Mouse (Mus musculus) hindbrain, embryonic 11.5 days (tissue): ENCODE data around the gene Gle1. TPM values are rescaled to one million over a fixed set of nuclear protein-coding genes. Genes with fewer than 3 reads are reported as not detected.
A peak's percentile ranks its signal among the peaks of the same experiment; 100 is the strongest.
"Not testable (repeated sequence)": the region's sequence is repeated elsewhere in the genome, so short reads cannot be mapped to it uniquely, and the experiment has no call there.

Source experiments
- ATAC-seq: fragments of 200-750 bp; cut with Nextera tagmentation; 2 replicates; pipeline ENCODE4 v1.8.0; 2017; ENCODE audit warnings: mild to moderate bottlenecking, moderate TSS enrichment, moderate library complexity; ENCODE audit not compliant: low FRiP score
- DNase-seq: peaks from one replicate; pipeline ENCODE4 v3.0.0-alpha.2; 2015; ENCODE audit warnings: low spot score
- H3K27ac ChIP-seq: fragments of 300-500 bp; sonication (generic); 2 replicates; pipeline ENCODE4 v1.5.1; 2014; ENCODE audit warnings: mild to moderate bottlenecking, low read depth, low read length
- H3K27me3 ChIP-seq: fragments of 300-500 bp; sonication (generic); 2 replicates; pipeline ENCODE4 v1.6.1; 2014; ENCODE audit warnings: mild to moderate bottlenecking, low read length, moderate library complexity, mixed read lengths; ENCODE audit not compliant: control insufficient read depth, insufficient read depth
- H3K36me3 ChIP-seq: fragments of 300-500 bp; sonication (generic); 2 replicates; pipeline ENCODE4 v1.6.1; 2014; ENCODE audit warnings: mild to moderate bottlenecking, low read length, moderate library complexity, mixed read lengths; ENCODE audit not compliant: control insufficient read depth, insufficient read depth
- H3K4me1 ChIP-seq: fragments of 300-500 bp; sonication (generic); replicated peaks from 2 replicates; pipeline ENCODE4 v1.6.1; 2014; ENCODE audit warnings: low read length, mixed read lengths; ENCODE audit not compliant: control insufficient read depth, insufficient read depth
- H3K4me2 ChIP-seq: fragments of 300-500 bp; sonication (generic); replicated peaks from 2 replicates; pipeline ENCODE4 v1.6.1; 2014; ENCODE audit warnings: mild to moderate bottlenecking, low read depth, low read length
- H3K4me3 ChIP-seq: fragments of 300-500 bp; sonication (generic); 2 replicates; pipeline ENCODE4 v1.5.1; 2014; ENCODE audit warnings: low read depth, low read length
- H3K9ac ChIP-seq: fragments of 300-500 bp; sonication (generic); 2 replicates; pipeline ENCODE4 v1.6.1; 2014; ENCODE audit warnings: low read depth, low read length
- H3K9me3 ChIP-seq: fragments of 300-500 bp; sonication (generic); 2 replicates; pipeline ENCODE4 v1.6.1; 2016; ENCODE audit warnings: low read length; ENCODE audit not compliant: control insufficient read depth
- WGBS: fragments of 180-500 bp; shearing (Covaris S2); extraction: QIAGEN DNeasy Blood & Tissue Kit; methylation state at CpG from one replicate; pipeline ENCODE4 v1.1.7; 2014; 5-methylcytosine and 5-hydroxymethylcytosine counted together
- polyA plus RNA-seq: library from polyadenylated mRNA; unstranded; fragments of >200 nt; fragmentation: Nextera tagmentation; extraction: Ambion mirVana; gene quantifications from 2 replicates; pipeline ENCODE4 v1.2.1, GENCODE M21; 2014

The Gle1 gene
- polyA plus RNA-seq, 1 experiment from 2014 or later = 55.7 TPM

- Histone ChIP-seq H3K9ac (no peak overlapping the region), H3K27ac (no peak overlapping the region)
- 93% methylated on average over 10 of the region's 10 CpGs for WGBS
Observed at GRCm38 (mm10) chr2:29902194-29902593, 33.0 kb upstream of the Gle1 start.

DNA sequence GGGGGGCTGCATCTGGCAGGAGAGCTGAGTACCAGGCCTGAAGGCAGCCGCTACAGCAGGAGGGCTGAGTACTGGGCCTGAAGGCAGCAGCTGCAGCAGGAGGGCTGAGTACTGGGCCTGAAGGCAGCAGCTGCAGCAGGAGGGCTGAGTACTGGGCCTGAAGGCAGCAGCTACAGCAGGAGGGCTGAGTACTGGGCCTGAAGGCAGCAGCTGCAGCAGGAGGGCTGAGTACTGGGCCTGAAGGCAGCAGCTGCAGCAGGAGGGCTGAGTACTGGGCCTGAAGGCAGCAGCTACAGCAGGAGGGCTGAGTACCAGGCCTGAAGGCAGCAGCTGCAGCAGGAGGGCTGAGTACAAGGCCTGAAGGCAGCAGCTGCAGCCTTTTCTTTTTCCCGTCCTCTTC lies 27.1 kb upstream of the Gle1 start:
- not testable (repeated sequence) for ATAC-seq, DNase-seq, H3K9me3 ChIP-seq, H3K27me3 ChIP-seq, H3K27ac ChIP-seq, H3K4me2 ChIP-seq, H3K4me3 ChIP-seq, H3K9ac ChIP-seq, H3K4me1 ChIP-seq
- 74% methylated on average over 2 of the region's 2 CpGs for WGBS
- peaks cover 10% of the 10 kb centered on the region for H3K36me3 ChIP-seq

More at GRCm38 (mm10) chr2:29902194-29902593, 33.0 kb upstream of the Gle1 start:
- H3K4me3 ChIP-seq = no peak overlapping the region
- no peak overlapping the region for H3K4me2 ChIP-seq
- no peak for DNase-seq
- no peak for ATAC-seq
- H3K9me3 ChIP-seq = no peaks in the 10 kb centered on the region
- no peaks in the 10 kb centered on the region for H3K4me1 ChIP-seq
- peaks cover 20% of the 10 kb centered on the region for H3K36me3 ChIP-seq
- H3K27me3 ChIP-seq = no peaks in the 10 kb centered on the region

GRCm38 (mm10) chr2:29910042-29910441 lies 25.2 kb upstream of the Gle1 start:
- Histone ChIP-seq H3K9me3 (no peaks in the 10 kb centered on the region), H3K4me1 (no peaks in the 10 kb centered on the region), H3K9ac (no peak overlapping the region), H3K36me3 (peaks cover 7% of the 10 kb centered on the region), H3K27me3 (no peaks in the 10 kb centered on the region), H3K4me2 (no peak overlapping the region), H3K4me3 (no peak overlapping the region), H3K27ac (no peak overlapping the region)
- no peak for ATAC-seq
- 79% methylated on average over 2 of the region's 2 CpGs for WGBS
- peak; percentile 34 for DNase-seq

DNA sequence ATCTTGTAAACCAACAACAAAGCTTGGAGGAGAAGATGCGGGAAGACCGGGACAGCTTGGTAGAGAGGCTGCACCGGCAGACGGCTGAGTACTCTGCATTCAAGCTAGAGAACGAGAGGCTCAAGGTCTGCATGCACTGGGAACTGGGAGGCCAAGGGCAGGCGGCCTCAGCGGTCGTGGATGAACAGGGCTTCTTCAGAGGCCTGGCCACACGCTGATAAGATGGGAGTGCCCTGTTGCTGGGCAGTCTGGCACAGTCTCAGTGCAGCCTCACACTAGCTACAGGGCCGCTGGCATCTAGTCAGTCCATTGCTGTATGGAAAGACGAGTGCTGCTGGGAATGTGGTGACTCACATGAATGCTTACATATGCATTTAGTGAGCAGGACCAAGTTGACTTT lies 17.6 kb upstream of the Gle1 start:
- H3K27me3 ChIP-seq = no peaks in the 10 kb centered on the region
- no peak overlapping the region for H3K4me2 ChIP-seq
- H3K9me3 ChIP-seq = no peaks in the 10 kb centered on the region
- WGBS = 93% methylated on average over 11 of the region's 11 CpGs
- H3K4me1 ChIP-seq = no peaks in the 10 kb centered on the region
- H3K9ac ChIP-seq = no peak overlapping the region
- DNase-seq = no peak
- H3K27ac ChIP-seq = no peak overlapping the region
- ATAC-seq = no peak
- H3K4me3 ChIP-seq = no peak overlapping the region
- H3K36me3 ChIP-seq = peaks cover 16% of the 10 kb centered on the region

GRCm38 (mm10) chr2:29922011-29922410 lies 13.2 kb upstream of the Gle1 start:
- peaks cover 27% of the 10 kb centered on the region for H3K36me3 ChIP-seq
- no peak for ATAC-seq
- no peaks in the 10 kb centered on the region for H3K4me1 ChIP-seq
- no peak overlapping the region for H3K27ac ChIP-seq
- H3K4me3 ChIP-seq = no peak overlapping the region
- H3K4me2 ChIP-seq = no peak overlapping the region
- WGBS = 82% methylated on average over 11 of the region's 11 CpGs
- H3K9me3 ChIP-seq = no peaks in the 10 kb centered on the region
- no peaks in the 10 kb centered on the region for H3K27me3 ChIP-seq
- H3K9ac ChIP-seq = no peak overlapping the region
- no peak for DNase-seq

GRCm38 (mm10) chr2:29926542-29926941 lies 8.7 kb upstream of the Gle1 start:
- H3K27ac ChIP-seq = no peak overlapping the region
- DNase-seq (no peak), ATAC-seq (no peak)
- H3K36me3 ChIP-seq = peaks cover 25% of the 10 kb centered on the region
- no peaks in the 10 kb centered on the region for H3K9me3 ChIP-seq
- H3K4me1 ChIP-seq = no peaks in the 10 kb centered on the region
- H3K4me2 ChIP-seq = no peak overlapping the region
- H3K4me3 ChIP-seq = no peak overlapping the region
- WGBS = 88% methylated on average over 5 of the region's 5 CpGs
- no peaks in the 10 kb centered on the region for H3K27me3 ChIP-seq
- H3K9ac ChIP-seq = no peak overlapping the region

DNA sequence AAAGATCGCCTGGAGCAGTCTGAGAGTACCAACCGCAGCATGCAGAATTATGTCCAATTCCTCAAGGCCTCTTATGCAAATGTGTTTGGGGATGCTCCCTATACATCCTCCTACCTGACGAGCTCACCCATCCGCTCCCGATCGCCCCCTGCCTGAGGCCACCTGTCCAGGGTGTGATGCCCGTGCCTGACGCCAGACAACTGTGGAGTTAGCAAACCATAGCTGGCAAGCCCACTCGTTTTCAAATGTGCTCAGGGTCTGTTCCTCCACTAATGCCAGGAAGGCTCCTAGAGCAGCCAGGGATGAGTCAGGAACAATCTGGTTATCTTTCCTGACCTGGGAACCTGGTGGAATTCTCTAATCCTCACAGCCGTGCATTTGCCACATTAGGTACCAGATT lies 4.7 kb upstream of the Gle1 start:
- no peaks in the 10 kb centered on the region for H3K27me3 ChIP-seq
- H3K27ac ChIP-seq = no peak overlapping the region
- no peaks in the 10 kb centered on the region for H3K9me3 ChIP-seq
- no peak overlapping the region for H3K4me2 ChIP-seq
- ATAC-seq = no peak
- H3K36me3 ChIP-seq = peaks cover 3% of the 10 kb centered on the region; the same call in 1 of the 2 replicates
- DNase-seq = no peak
- H3K4me1 ChIP-seq = no peaks in the 10 kb centered on the region
- WGBS = 91% methylated on average over 10 of the region's 10 CpGs
- H3K9ac ChIP-seq = no peak overlapping the region
- H3K4me3 ChIP-seq = no peak overlapping the region

GRCm38 (mm10) chr2:29931194-29931593 lies 4.0 kb upstream of the Gle1 start:
- WGBS = 92% methylated on average over 6 of the region's 6 CpGs
- DNase-seq (no peak), ATAC-seq (no peak)
- Histone ChIP-seq H3K27ac (no peak overlapping the region), H3K9ac (no peak overlapping the region), H3K4me2 (no peak overlapping the region), H3K9me3 (no peaks in the 10 kb centered on the region), H3K36me3 (peaks cover under 1% of the 10 kb centered on the region; the same call in 1 of the 2 replicates), H3K27me3 (no peaks in the 10 kb centered on the region), H3K4me1 (peaks cover 2% of the 10 kb centered on the region; the same call in 1 of the 2 replicates), H3K4me3 (no peak overlapping the region)

- 0 out of 2 replicates have a peak, but pooled peaks cover 4% of the 10 kb centered on the region for H3K36me3 ChIP-seq
- no peak overlapping the region for H3K4me2 ChIP-seq
- WGBS = 95% methylated on average over 9 of the region's 9 CpGs
Observed at GRCm38 (mm10) chr2:29940073-29940472, 4.8 kb downstream of the Gle1 start.

More at GRCm38 (mm10) chr2:29940073-29940472, 4.8 kb downstream of the Gle1 start:
- Histone ChIP-seq H3K9ac (no peak overlapping the region), H3K9me3 (no peaks in the 10 kb centered on the region), H3K4me1 (peaks cover 2% of the 10 kb centered on the region; the same call in 1 of the 2 replicates), H3K4me3 (no peak overlapping the region), H3K27ac (no peak overlapping the region), H3K27me3 (no peaks in the 10 kb centered on the region)
- DNase-seq (no peak), ATAC-seq (no peak)
